Mouse (Mus musculus): ENCODE data around the gene Cdk6. TPM values are rescaled to one million over a fixed set of nuclear protein-coding genes. Genes with fewer than 3 reads are reported as not detected.
"Not testable (repeated sequence)": the region's sequence is repeated elsewhere in the genome, so short reads cannot be mapped to it uniquely, and the experiment has no call there.

The Cdk6 gene
- total RNA-seq, 2 experiments from 2014 or later, result 22.9 to 26.1 TPM

DNA sequence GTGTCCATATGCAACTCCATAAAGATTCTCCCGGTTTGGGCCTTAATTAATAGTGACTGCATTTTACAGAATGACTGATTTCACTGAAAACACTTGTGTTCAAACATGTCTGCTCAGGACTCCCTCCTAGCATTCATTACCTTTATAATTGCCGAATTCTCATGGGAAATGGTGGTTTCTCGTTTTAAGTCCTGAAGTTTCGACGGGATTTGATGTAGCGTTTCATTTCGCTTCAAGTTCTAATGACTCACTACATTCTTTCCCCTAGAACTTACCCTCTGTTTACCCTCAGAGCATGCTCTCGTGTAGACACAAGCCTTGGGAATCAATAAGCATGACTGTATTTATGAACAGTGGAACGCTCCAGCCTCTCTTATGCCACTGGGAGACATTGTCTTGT is 66.6 kb downstream of the Cdk6 start:
- intact Hi-C loops (cut with DNase I), result no loop called here
- DNase-seq, result no peak

DNA sequence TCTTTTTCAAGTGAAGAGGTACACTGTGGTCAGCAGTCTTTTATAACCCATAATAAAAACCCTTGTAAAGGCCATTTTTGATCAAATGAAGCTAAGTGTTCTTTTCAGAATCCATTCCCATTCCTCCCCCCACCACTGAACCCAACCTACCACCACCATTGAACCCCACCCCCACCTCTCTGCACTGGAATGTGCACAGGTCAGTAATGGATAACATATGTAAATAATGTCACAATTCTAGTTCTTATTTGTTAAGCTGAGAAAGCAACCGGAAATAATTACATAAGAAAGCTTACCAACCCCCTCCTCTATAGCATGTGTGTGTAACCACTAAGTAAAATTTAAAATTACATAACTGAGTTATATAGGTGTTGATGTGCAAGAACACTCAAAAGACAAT is 76.9 kb downstream of the Cdk6 start:
- DNase-seq; intact Hi-C loops (cut with DNase I): not testable (repeated sequence)

DNA sequence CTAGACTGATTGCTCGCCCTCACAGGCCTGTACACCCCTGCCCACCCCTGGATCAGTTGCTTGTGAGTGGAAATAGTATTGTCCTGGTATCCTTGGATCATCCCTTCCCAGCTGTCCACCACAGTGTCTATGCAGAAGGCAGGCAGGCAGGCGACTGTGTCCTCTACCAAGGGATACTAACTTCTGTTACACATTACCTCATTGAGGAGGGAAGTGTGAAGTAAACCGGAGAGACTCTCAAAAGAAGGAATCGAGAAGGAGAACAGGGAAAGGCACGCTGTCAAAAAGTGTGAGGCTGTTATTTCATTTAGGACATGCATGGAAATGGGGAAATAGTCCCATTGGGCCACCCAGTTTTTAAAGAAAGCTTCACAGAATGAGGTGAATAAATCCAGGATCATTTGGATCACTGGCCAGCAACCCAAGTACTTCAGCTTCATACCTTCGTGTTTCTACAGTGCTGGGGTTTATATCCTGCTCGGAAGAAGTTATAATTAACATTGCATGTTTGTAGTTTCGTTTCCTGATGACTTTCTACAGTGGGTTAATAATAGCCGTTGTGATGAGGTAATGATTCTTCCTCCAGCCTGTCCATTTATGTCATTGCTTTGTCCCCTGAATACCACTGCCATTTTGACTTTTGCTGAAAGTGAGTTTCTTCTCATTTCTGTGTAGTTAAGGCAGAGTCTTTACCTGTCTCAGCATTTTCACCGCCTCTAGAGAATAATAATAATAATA is 79.0 kb downstream of the Cdk6 start:
- DNase-seq, result no peak
- intact Hi-C loops (cut with DNase I), result loop anchor here (5.0 kb wide), 1 partner anchor 78 kb away; the partner anchor contains the start of gene Cdk6

DNA sequence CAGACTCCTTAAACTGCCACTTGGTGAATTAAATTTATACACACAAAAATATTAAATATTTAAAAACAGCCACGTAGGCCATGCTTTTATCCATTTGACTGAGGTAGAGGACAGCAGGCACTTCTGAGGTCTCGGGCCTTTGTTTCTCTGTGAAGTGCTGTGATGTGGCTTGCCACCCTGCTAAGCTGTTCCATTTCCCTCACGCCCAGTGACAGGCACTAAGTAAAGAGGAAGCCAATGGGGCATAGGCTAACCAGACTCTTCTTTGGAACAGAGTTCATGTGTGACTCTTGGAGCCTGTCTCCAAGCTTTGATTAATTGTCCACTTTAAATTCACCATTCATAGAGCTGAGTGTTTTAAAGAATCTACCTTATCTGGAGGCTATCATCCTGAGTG is 79.5 kb downstream of the Cdk6 start:
- intact Hi-C loops (cut with DNase I), result loop anchor here (5.0 kb wide), 1 partner anchor 79 kb away; the partner anchor contains the start of gene Cdk6

DNA sequence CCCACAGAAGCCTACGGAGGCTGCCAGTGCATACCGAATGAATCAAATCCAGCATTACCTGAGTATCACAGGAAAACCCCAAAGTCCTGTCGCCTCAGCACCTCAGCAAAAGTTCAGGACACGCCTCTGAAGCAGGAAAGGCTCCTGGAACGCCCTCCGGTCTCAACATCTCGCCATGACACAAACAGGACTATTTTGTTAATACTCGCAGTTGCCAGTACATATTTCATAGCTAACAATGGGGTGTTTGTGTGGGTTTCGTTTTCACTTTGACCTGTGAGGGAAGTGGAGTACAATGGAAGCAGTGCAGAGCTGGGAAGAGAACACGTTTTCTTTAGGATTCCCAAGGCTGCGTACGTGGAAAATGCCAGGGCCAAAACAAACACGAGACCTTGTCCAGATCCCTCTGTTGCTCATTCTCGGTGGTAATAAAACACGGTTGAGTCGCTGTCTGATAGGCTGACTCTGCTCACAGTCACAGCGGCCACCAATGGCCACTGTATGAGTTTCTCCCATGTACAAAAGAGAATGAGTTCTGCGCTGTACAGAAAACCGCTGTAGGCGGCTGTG is 91.9 kb downstream of the Cdk6 start:
- DNase-seq, result peak in 1 of 2 experiments; percentile 18
- intact Hi-C loops (cut with DNase I), result not testable (repeated sequence)

More for the DNA sequence above, 79.5 kb downstream of the Cdk6 start:
- no peak for DNase-seq

DNA sequence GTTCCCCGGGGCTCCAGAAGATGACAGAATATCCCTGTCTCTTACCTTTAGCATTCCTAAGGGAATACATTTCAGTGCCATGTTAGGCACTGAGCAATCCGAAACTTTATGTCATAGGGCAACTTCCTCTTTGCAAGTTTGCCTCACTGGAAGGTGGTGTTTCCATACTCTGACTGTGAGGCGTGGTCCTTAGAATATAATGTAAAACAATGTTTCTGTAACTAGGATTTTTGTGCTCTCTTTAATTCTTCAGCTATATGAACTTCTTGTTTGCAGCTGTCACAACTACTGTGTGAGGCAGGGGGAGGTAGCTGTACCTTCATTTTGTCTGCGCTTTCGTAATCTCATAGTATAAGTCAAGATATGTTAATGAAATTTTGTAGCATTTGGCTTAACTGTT is 92.8 kb downstream of the Cdk6 start:
- DNase-seq; intact Hi-C loops (cut with DNase I): not testable (repeated sequence)

DNA sequence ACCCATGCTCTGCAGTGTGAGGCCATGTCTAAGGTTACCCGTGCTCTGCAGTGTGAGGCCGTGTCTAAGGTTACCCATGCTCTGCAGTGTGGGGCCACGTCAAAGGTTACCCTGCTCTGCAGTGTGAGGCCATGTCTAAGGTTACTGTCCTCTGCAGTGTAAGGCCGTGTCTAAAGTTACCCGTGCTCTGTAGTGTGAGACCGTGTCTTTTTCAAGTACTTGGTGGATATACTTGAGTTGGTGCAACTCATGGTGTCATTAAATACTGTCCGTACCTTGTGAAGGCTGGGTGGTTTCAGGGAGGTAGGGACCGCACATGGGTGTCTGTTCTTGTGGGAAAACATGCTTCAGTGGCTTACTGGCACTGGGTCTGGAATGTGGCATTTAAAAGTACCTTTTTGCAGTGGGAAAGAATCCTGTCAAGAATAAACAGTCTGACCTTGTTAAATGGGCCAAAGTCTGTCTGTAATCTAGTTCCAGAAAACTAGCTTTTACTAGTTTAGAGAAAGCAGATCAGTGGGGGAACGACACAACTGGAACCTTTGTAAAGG is 97.2 kb downstream of the Cdk6 start:
- intact Hi-C loops (cut with DNase I); DNase-seq: not testable (repeated sequence)

DNA sequence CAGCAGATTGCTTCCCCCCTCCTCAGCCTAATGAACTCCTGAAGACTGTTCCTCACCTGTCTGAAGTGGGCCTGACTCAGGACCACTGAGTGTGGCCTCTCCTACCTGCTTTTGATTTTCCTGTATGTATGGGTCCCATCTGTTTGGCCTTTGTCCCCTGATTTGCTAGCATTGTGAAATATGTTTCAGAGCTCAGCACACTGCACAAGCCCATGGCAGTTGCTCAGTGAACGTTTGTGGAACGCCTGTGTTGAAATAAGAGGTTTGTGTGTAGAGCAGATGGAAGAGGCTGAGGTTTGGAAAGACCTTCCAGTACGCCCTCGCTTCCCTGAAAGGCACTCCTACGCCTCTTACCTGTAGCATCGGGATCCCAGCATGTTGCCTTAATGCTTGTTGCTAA is 98.1 kb downstream of the Cdk6 start:
- DNase-seq; intact Hi-C loops (cut with DNase I): not testable (repeated sequence)

DNA sequence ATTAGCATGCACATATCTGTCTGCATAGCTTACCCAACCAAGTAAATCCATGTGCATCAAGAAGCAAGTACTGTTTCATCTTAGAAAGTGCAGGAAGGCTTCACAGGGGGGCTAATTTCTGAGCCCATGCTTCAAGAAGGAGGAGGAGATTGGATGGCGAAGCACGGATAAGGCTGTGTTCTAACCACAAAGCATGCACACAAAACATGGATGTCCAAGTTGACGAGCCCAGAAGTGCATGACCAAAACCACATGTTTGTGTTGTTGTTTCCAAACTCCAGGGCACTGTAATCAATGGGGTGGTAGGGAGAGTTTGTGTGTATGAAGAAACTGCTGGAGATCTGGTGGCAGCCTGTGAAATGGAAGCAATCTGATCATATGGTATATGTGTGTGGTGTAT is 101.2 kb downstream of the Cdk6 start:
- DNase-seq; intact Hi-C loops (cut with DNase I): not testable (repeated sequence)

DNA sequence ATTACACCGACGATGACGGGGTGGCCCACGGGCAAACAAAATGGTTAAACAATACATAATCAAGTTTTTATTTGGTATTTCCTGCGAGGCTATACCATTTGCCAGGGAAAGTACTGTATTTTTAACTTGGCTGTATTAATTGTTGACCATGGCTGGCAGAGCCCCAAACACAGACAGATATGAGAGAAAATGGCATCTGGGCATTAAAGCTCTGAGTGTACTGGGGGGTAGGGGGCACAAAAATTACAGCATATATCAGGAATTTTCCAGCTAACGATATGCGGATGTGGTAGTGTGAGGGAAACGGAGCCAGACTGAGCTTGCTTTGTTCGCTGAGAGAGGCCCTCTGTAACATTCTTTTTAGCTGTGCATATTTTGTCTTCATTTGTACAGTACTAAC is 109.9 kb downstream of the Cdk6 start:
- intact Hi-C loops (cut with DNase I); DNase-seq: not testable (repeated sequence)

DNA sequence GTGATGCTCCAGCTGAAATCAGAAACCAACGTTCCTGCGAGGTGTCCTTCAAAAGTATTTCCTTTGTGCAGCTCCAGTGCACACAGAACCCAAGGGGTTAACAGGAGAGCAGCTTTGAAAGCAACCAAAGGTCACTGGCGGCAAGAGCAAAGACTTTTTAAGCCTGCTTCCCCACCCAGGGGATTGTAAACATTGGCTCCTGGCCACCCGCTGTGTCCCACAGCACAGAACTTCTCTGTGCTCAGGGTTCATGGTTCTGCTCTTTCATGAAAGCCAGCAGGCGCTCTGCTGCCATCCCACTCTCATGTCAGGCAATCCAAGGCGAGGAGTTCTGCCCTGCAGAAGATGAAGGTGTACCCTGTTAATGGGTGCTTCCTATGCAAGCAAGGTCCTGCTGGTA is 112.7 kb downstream of the Cdk6 start:
- DNase-seq; intact Hi-C loops (cut with DNase I): not testable (repeated sequence)

DNA sequence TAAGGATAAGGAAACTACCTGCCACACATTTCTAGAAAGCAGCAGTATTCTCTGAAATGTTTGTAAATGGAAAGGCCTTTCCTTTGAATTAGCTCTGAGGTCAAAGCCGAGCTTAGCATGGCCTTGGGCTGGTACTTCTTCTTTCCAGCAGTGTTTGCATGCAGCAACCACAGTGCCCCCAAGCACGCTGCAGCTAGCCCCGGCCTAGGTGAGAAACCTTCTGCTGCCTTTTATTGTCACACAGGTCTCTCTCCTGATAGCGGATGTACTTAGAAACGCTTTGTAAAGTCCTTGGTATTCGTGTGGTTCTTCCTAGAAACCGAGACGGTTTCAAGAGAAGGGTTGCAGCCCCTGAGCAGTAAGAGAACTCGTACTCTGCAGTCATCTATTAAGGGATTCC is 119.6 kb downstream of the Cdk6 start:
- no peak for DNase-seq
- intact Hi-C loops (cut with DNase I), result no loop called here

DNA sequence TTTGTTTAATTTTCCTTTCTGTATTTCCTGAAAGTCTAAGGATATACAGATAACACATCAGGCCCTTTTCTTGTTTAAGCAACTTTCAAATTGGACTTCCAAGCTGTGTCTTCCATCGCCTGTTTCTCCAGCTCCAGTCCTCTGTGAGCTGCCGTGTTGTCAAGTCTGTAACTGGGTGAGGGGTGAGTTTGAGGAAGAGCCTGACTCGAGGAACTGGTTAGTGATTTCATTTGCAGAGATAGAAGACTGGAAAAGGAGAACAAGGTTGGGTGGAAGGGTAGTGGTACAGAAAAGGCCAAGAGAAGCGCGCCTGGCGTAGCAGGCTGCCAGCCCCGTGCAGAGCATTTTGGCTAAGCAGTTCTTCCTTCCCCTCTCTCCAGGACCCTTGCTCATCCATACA is 120.1 kb downstream of the Cdk6 start:
- no peak for DNase-seq

DNA sequence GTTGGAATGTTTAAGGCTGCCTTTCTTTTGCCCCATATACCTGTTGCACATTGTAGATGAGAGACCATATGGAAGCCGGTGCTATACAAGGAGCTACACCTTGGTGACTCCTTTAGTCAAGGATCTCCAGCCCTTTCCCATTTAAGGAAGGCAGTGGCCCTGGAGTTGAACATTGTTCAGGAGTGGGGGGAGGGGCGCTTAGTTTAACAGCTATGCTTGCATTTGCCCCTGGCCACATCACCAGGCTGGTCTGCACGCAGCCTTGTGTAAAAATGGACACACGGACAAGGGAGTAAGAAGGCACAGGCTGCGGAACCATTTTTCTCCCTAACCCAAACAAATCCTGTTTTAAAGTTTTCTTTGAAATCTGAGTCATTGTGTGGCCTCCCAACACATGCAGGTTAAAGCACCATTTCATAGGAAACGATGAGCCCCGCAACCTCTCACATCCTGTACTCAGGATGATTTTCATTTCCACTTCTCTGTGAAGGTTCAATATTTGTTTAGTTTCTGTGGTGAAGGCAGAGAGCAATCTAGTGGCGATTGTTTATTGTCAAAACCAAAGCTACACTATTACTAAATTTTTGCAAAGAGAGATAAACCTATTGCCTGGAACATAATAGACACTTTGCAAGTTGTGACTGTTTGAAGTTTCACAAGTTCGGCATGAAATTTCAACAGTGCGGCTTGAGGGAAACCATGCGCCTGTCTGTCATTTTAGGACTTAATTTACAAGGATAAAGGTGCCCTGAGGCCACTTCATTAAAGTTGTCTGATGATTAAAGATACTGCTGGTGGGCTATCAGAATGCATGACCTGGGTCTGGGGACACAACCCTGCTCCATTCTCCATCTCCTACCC is 121.8 kb downstream of the Cdk6 start:
- DNase-seq, result no peak
- intact Hi-C loops (cut with DNase I), result no loop called here

More for the DNA sequence above, 120.1 kb downstream of the Cdk6 start:
- intact Hi-C loops (cut with DNase I), result no loop called here

DNA sequence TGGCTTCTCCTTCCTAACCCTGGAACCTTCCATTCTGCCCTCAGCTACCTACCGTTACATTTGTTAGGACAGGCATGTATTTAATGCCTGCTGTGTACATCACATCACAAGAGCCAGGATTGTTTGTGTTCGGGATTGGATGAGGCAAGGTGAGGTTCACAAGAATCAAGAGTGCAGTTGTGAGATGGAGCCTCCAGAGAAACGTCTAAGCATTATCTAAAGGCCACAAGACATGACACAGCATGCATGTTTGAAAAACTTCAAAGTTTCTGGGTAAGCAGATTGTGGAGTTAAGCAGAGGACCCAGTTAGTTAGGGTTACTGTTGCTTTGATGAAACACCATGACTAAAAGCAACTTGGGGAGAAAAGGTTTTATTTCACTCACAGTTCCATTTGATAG is 122.5 kb downstream of the Cdk6 start:
- DNase-seq, result no peak
- intact Hi-C loops (cut with DNase I), result no loop called here

DNA sequence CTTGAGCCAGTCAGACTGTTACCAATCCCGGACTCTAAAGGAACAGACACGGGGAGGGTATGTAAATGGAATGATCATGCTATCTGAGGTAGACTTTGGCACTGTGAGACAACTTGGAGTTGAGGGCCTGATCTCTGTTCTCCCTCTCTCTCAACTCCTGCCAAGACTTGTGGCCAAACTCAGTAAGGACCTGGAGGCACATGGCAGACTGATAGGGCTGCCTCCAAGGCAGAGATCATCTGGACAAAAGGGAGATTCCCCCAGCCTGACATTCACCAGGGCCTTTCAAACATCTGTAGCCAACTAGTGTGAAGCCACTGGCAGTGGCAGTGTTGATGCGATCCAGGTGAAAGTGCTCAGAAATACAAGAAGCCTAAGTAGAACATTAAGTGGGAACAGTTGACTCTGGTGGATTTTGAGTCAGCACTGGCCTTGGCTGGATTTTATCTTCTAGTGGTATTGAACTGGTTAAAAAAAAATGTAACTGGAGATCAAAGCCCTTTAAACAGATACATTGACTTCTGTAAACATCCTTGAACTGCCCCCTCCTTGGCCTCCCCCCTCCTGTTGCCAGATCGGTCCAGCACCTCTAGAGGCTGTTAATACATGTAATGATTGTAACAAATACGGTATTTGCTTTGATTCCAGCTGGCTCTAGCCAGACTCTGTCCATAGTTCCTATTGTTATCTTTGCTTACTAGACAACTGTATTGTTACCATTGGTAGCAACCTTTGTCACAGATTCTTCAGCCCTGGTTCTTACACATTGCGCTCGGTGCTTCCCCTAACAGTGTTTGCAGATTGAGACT is 125.0 kb downstream of the Cdk6 start:
- intact Hi-C loops (cut with DNase I), result loop anchor here (5.0 kb wide), 1 partner anchor 36 kb away; no protein-coding TSS in a partner anchor

DNA sequence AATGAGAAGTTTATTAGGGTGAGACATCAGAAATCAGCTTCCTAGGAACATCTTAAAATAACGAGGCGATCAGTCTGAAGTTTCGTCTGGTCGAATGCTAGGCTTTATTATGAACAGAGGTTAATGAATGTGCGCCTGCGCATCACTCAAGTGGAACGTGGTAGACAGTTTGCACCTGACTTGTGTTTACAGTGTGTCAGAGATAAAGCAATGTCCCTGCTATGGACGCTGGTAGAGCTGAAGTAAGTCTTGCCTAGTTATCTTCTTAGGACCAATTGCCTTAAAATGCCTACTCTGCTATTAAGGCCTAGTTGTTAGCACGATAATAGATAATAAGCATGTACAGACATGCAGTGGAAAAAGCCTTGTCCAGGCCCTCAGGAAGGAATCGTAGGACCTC is 129.6 kb downstream of the Cdk6 start:
- DNase-seq, result no peak
- intact Hi-C loops (cut with DNase I), result no loop called here

More for the DNA sequence above, 125.0 kb downstream of the Cdk6 start:
- DNase-seq, result peak in 1 of 2 experiments; percentile 43

DNA sequence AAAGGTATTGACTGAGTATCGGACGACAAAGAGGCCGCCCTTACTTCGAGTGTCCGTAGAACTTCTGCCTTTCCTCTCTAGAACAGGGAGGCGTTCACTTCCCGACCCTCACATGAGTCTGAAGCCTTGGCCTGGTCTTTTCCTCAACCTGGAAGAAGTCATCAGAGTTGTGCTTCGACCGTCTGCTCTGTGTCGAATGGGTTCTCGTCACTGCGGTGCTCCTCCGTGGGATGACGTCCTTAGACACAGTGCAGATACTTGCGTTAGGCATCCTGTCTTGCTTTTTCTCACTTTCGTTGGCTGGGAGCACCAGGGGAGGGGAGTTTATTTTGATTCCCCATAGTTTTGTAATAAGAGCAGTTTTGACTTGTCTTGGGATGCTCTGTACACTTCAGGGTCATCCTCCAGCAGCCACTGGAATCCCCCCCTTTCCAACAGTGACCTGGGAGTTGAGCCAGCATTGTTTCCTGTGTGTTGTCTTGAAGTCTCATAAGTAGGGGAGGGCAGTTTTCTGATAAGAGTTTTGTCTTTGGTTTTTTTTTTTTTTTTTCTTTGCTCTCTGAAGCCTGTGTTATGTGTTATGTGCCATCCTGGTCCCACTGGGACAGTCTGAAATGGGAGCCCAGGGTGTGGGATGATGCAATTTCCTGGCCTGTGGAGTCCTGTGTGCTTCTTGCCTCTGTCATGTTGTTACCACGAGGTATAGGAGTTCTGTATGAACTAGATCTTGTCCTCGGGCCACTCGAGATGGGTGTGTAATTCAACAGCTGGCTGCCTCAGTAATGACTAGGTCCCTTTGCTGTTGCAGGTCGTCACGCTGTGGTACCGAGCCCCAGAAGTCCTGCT is 131.2 kb downstream of the Cdk6 start:
- DNase-seq, result no peak
- intact Hi-C loops (cut with DNase I), result no loop called here

DNA sequence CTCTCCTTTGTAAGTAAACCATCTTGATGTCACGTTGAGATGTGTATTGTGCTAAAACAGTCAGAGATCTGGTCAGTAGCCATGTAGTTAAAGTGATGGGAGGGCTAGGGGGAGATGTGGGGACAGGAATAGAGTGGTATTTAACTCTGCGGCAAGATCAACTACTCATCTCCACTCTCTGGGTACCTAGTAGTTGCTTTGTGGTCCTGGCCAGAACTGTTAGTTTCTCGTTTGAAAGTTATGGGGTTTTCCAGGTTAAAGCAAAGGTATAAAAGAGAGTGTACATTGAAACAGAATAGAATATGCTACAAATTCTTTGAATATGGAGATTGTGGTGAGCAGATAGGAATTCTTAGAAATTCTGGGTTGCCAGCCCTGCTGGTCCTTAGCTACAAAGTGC is 136.4 kb downstream of the Cdk6 start:
- intact Hi-C loops (cut with DNase I), result no loop called here

More for the DNA sequence above, 136.4 kb downstream of the Cdk6 start:
- no peak for DNase-seq
